Mouse (Mus musculus) midbrain, embryonic 16.5 days (tissue): ENCODE measurements around the gene Slc12a1. TPM values are rescaled to one million over a fixed set of nuclear protein-coding genes. Genes with fewer than 3 reads are reported as not detected.
"Not testable (repeated sequence)": the region's sequence is repeated elsewhere in the genome, so short reads cannot be mapped to it uniquely, and the experiment has no call there.

Experiments used
- ATAC-seq: fragments of 200-750 bp; cut with Nextera tagmentation; 2 replicates; pipeline ENCODE4 v1.8.0; 2017; ENCODE audit warnings: moderate TSS enrichment
- H3K27ac ChIP-seq: fragments of 300-500 bp; sonication (generic); 2 replicates; pipeline ENCODE4 v1.5.1; 2014; ENCODE audit warnings: mild to moderate bottlenecking, low read length, mixed read lengths
- H3K27me3 ChIP-seq: fragments of 300-500 bp; sonication (generic); 2 replicates; pipeline ENCODE4 v1.6.1; 2014; ENCODE audit warnings: low read depth, low read length, mixed read lengths; ENCODE audit not compliant: control insufficient read depth, insufficient read depth
- H3K36me3 ChIP-seq: fragments of 300-500 bp; sonication (generic); 2 replicates; pipeline ENCODE4 v1.6.1; 2014; ENCODE audit warnings: mild to moderate bottlenecking, low read length, moderate library complexity, mixed read lengths; ENCODE audit not compliant: control insufficient read depth, insufficient read depth
- H3K4me1 ChIP-seq: fragments of 300-500 bp; sonication (generic); 2 replicates; pipeline ENCODE4 v1.6.1; 2014; ENCODE audit warnings: mild to moderate bottlenecking, low read length, mixed read lengths; ENCODE audit not compliant: control insufficient read depth, insufficient read depth
- H3K4me2 ChIP-seq: fragments of 300-500 bp; sonication (generic); 2 replicates; pipeline ENCODE4 v1.6.1; 2014; ENCODE audit warnings: mild to moderate bottlenecking, low read length, mixed read lengths
- H3K4me3 ChIP-seq: fragments of 300-500 bp; sonication (generic); 2 replicates; pipeline ENCODE4 v1.5.1; 2014; ENCODE audit warnings: low read depth, mild to moderate bottlenecking, low read length, moderate library complexity, mixed read lengths
- H3K9ac ChIP-seq: fragments of 300-500 bp; sonication (generic); 2 replicates; pipeline ENCODE4 v1.6.1; 2014; ENCODE audit warnings: low read depth, low read length, mixed read lengths
- H3K9me3 ChIP-seq: fragments of 300-500 bp; sonication (generic); replicated peaks from 2 replicates; pipeline ENCODE4 v1.6.1; 2014; ENCODE audit warnings: mild to moderate bottlenecking, low read length, mixed read lengths; ENCODE audit not compliant: control insufficient read depth, poor library complexity, severe bottlenecking
- WGBS: fragments of 180-500 bp; shearing (Covaris S2); extraction: QIAGEN DNeasy Blood & Tissue Kit; methylation state at CpG from one replicate; pipeline ENCODE4 v1.1.7; 2014; 5-methylcytosine and 5-hydroxymethylcytosine counted together
- polyA plus RNA-seq: library from polyadenylated mRNA; unstranded; fragments of >200 nt; fragmentation: Nextera tagmentation; extraction: Ambion mirVana; gene quantifications from 2 replicates; pipeline ENCODE4 v1.2.1, GENCODE M21; 2015

Gene Slc12a1
- polyA plus RNA-seq = 0.04 and 0.09 TPM in 2 replicates

GRCm38 (mm10) chr2:125152388-125152787, at the start of gene Slc12a1:
TSS of gene Slc12a1 (plus strand) at chr2:125152505.
- H3K27ac ChIP-seq = no peak within 1 kb of the TSS
- no peak within 1 kb of the TSS for H3K9ac ChIP-seq
- H3K27me3 ChIP-seq = no peaks in the 10 kb centered on the region
- no peak for ATAC-seq
- H3K4me2 ChIP-seq = no peak within 1 kb of the TSS
- H3K4me1 ChIP-seq = no peaks in the 10 kb centered on the region
- H3K4me3 ChIP-seq = no peak within 1 kb of the TSS
- H3K9me3 ChIP-seq = no peaks in the 10 kb centered on the region
- no peaks in the 10 kb centered on the region for H3K36me3 ChIP-seq
- WGBS = 92% methylated on average over 6 of the region's 6 CpGs

GRCm38 (mm10) chr2:125104491-125104890, 47.8 kb upstream of the Slc12a1 start:
- not testable (repeated sequence) for ATAC-seq, H3K4me2 ChIP-seq, H3K9me3 ChIP-seq, H3K9ac ChIP-seq, H3K27me3 ChIP-seq, H3K27ac ChIP-seq, H3K4me1 ChIP-seq, H3K4me3 ChIP-seq
- WGBS = 98% methylated on average over 13 of the region's 13 CpGs
- H3K36me3 ChIP-seq = peaks cover 14% of the 10 kb centered on the region

GRCm38 (mm10) chr2:125106536-125106935, 45.8 kb upstream of the Slc12a1 start:
- H3K4me1 ChIP-seq, H3K27me3 ChIP-seq, H3K4me2 ChIP-seq, H3K27ac ChIP-seq, H3K4me3 ChIP-seq, H3K9ac ChIP-seq, ATAC-seq, H3K9me3 ChIP-seq: not testable (repeated sequence)
- H3K36me3 ChIP-seq = peaks cover 17% of the 10 kb centered on the region
- 82% methylated on average over 4 of the region's 4 CpGs for WGBS

GRCm38 (mm10) chr2:125119381-125120110, 32.8 kb upstream of the Slc12a1 start:
- Histone ChIP-seq H3K9ac (no peak overlapping the region), H3K4me3 (no peak overlapping the region), H3K27me3 (no peaks in the 10 kb centered on the region), H3K36me3 (0 out of 2 replicates have a peak, but pooled peaks cover 7% of the 10 kb centered on the region), H3K9me3 (no peaks in the 10 kb centered on the region), H3K27ac (no peak overlapping the region), H3K4me2 (no peak overlapping the region), H3K4me1 (peaks cover 26% of the 10 kb centered on the region)
- no peak for ATAC-seq
- 65% methylated on average over 6 of the region's 6 CpGs for WGBS

GRCm38 (mm10) chr2:125122288-125122623, 30.0 kb upstream of the Slc12a1 start:
- 0% methylated on average over 4 of the region's 4 CpGs for WGBS
- peak; percentile 15; the same call in 1 of the 2 replicates for ATAC-seq
- Histone ChIP-seq H3K4me2 (peak overlapping the region; percentile 88), H3K4me1 (peaks cover 26% of the 10 kb centered on the region), H3K36me3 (no peaks in the 10 kb centered on the region), H3K27ac (peak overlapping the region; percentile 97), H3K9me3 (no peaks in the 10 kb centered on the region), H3K9ac (peak overlapping the region; percentile 96), H3K27me3 (no peaks in the 10 kb centered on the region), H3K4me3 (peak overlapping the region; percentile 80)

GRCm38 (mm10) chr2:125122624-125123476, 29.5 kb upstream of the Slc12a1 start:
- under 1% methylated on average over 45 of the region's 59 CpGs for WGBS
- no peaks in the 10 kb centered on the region for H3K9me3 ChIP-seq
- H3K4me1 ChIP-seq = peaks cover 26% of the 10 kb centered on the region
- peak overlapping the region; percentile 97 for H3K27ac ChIP-seq
- no peaks in the 10 kb centered on the region for H3K27me3 ChIP-seq
- H3K4me3 ChIP-seq = peak overlapping the region; percentile 80
- peak overlapping the region; percentile 96 for H3K9ac ChIP-seq
- ATAC-seq = peak; percentile 84
- H3K36me3 ChIP-seq = no peaks in the 10 kb centered on the region
- H3K4me2 ChIP-seq = peak overlapping the region; percentile 88

- ATAC-seq = peak; percentile 90
- H3K36me3 ChIP-seq = no peaks in the 10 kb centered on the region
- H3K9ac ChIP-seq = peak within 1 kb of the TSS; percentile 96
- H3K4me3 ChIP-seq = peak within 1 kb of the TSS; percentile 80
- H3K4me2 ChIP-seq = peak within 1 kb of the TSS; percentile 88
- no peaks in the 10 kb centered on the region for H3K27me3 ChIP-seq
- H3K27ac ChIP-seq = peak within 1 kb of the TSS; percentile 97
- H3K9me3 ChIP-seq = no peaks in the 10 kb centered on the region
- WGBS = under 1% methylated on average over 35 of the region's 48 CpGs
- H3K4me1 ChIP-seq = peaks cover 26% of the 10 kb centered on the region
Measured at GRCm38 (mm10) chr2:125123477-125123852, 28.8 kb upstream of the Slc12a1 start, which contains the start of gene Myef2. TSS of gene Myef2 (minus strand) at chr2:125123661.

GRCm38 (mm10) chr2:125125824-125126223, 26.5 kb upstream of the Slc12a1 start:
- H3K9me3 ChIP-seq = no peaks in the 10 kb centered on the region
- H3K27ac ChIP-seq = no peak overlapping the region
- H3K4me1 ChIP-seq = peaks cover 10% of the 10 kb centered on the region
- no peak overlapping the region for H3K4me3 ChIP-seq
- no peak overlapping the region for H3K9ac ChIP-seq
- no peaks in the 10 kb centered on the region for H3K27me3 ChIP-seq
- no peak for ATAC-seq
- H3K36me3 ChIP-seq = no peaks in the 10 kb centered on the region
- H3K4me2 ChIP-seq = no peak overlapping the region
- WGBS = 35% methylated on average over 4 of the region's 4 CpGs

- no peak for ATAC-seq
- H3K4me1 ChIP-seq = peaks cover 2% of the 10 kb centered on the region
- H3K27me3 ChIP-seq = no peaks in the 10 kb centered on the region
- H3K27ac ChIP-seq = no peak overlapping the region
- no peaks in the 10 kb centered on the region for H3K9me3 ChIP-seq
- H3K36me3 ChIP-seq = no peaks in the 10 kb centered on the region
- no peak overlapping the region for H3K9ac ChIP-seq
- H3K4me3 ChIP-seq = no peak overlapping the region
- 90% methylated on average over 3 of the region's 3 CpGs for WGBS
- H3K4me2 ChIP-seq = no peak overlapping the region
Measured at GRCm38 (mm10) chr2:125126792-125127191, 25.5 kb upstream of the Slc12a1 start.
